Mouse (Mus musculus) G1E (cell line): ENCODE measurements around the gene Clptm1l. TPM values are rescaled to one million over a fixed set of nuclear protein-coding genes. Genes with fewer than 3 reads are reported as not detected.
A peak's percentile ranks its signal among the peaks of the same experiment; 100 is the strongest.

ENCODE experiments used
- ATAC-seq: 2 replicates; pipeline ENCODE4 v1.8.0; 2016; ENCODE audit warnings: mild to moderate bottlenecking; ENCODE audit not compliant: insufficient number of reproducible peaks, poor library complexity, low FRiP score, severe bottlenecking; ENCODE audit errors: extremely low read depth
- DNase-seq: peaks from one replicate; pipeline ENCODE4 v3.0.0; 2012; ENCODE audit warnings: low spot score
- H3K27me3 ChIP-seq: 2 replicates; pipeline ENCODE4 v1.6.1; 2012; ENCODE audit warnings: mild to moderate bottlenecking, low read length, inconsistent platforms; ENCODE audit not compliant: insufficient read depth
- H3K36me3 ChIP-seq: replicated peaks from 2 replicates; pipeline ENCODE3; 2012; ENCODE audit warnings: mild to moderate bottlenecking, inconsistent platforms
- H3K4me1 ChIP-seq: 2 replicates; pipeline ENCODE4 v1.6.1; 2012; ENCODE audit warnings: low read depth, low read length, inconsistent platforms, mixed read lengths; ENCODE audit not compliant: insufficient read depth
- H3K4me3 ChIP-seq: 2 replicates; pipeline ENCODE4 v1.5.1; 2012; ENCODE audit warnings: low read depth, mild to moderate bottlenecking, inconsistent platforms, low read length, moderate library complexity, mixed read lengths
- H3K9me3 ChIP-seq: replicated peaks from 2 replicates; pipeline ENCODE4 v1.6.1; 2012; ENCODE audit warnings: inconsistent platforms
- CTCF ChIP-seq: IDR thresholded peaks from 2 replicates; pipeline ENCODE4 v1.5.1; 2012; ENCODE audit warnings: low read depth, low read length, inconsistent platforms, mixed read lengths
- GATA1 ChIP-seq: IDR thresholded peaks from 2 replicates; pipeline ENCODE4 v1.6.1; 2012; ENCODE audit warnings: borderline replicate concordance, low read length, inconsistent platforms, mixed read lengths
- GATA2 ChIP-seq: IDR thresholded peaks from 2 replicates; pipeline ENCODE4 v1.6.1; 2012; ENCODE audit warnings: low read depth, low read length, inconsistent platforms, borderline replicate concordance
- POLR2AphosphoS5 ChIP-seq: IDR thresholded peaks from 2 replicates; pipeline ENCODE4 v1.6.1; 2012; ENCODE audit warnings: low read depth, low read length, inconsistent platforms; ENCODE audit not compliant: insufficient replicate concordance
- TAL1 ChIP-seq: conservative IDR thresholded peaks from 2 replicates; pipeline ENCODE4 v1.6.1; 2012; ENCODE audit warnings: low read depth, low read length, inconsistent platforms, mixed read lengths
- polyA plus RNA-seq: library from polyadenylated mRNA; stranded (reverse); fragments of >175 nt; gene quantifications from 2 replicates; pipeline ENCODE4 v1.2.3, GENCODE M21; 2012
- total RNA-seq, 2 experiments: library from RNA; stranded (forward) in 1 of 2; stranded (reverse) in 1 of 2; fragments of 200-1000 nt in 1 of 2; fragments of >200 nt in 1 of 2; fragmentation: Nextera tagmentation in 1 of 2; gene quantifications; 2 replicates each; pipeline ENCODE4 v1.2.3; 2014 to 2017

Gene Clptm1l
- total and polyA plus RNA-seq, 3 experiments, result 34.3 to 119 (median 103) TPM

DNA sequence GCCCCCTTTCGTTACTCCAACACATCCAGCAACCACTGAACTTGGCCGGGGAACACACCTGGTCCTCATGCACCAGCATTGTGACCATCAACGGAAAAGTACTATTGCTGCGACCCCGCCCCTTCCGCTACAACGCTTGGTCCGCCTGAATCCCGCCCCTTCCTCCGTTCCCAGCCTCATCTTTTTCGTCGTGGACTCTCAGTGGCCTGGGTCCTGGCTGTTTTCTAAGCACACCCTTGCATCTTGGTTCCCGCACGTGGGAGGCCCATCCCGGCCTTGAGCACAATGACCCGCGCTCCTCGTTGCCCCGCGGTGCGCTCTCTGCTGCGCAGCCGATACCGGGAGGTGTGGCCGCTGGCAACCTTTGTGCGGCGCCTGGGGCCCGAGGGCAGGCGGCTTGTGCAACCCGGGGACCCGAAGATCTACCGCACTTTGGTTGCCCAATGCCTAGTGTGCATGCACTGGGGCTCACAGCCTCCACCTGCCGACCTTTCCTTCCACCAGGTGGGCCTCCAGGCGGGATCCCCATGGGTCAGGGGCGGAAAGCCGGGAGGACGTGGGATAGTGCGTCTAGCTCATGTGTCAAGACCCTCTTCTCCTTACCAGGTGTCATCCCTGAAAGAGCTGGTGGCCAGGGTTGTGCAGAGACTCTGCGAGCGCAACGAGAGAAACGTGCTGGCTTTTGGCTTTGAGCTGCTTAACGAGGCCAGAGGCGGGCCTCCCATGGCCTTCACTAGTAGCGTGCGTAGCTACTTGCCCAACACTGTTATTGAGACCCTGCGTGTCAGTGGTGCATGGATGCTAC is 23.1 kb downstream of the Clptm1l start, which contains the start of gene Tert:
Tert (plus strand) TSS at position 167 of the 805 bp plus-strand sequence.
- peaks cover 9% of the 10 kb centered on the region for H3K36me3 ChIP-seq
- H3K4me1 ChIP-seq, result no peaks in the 10 kb centered on the region
- no peak within 1 kb of the TSS for H3K4me3 ChIP-seq
- ATAC-seq, result no peak
- H3K27me3 ChIP-seq, result peaks cover 8% of the 10 kb centered on the region; the same call in 1 of the 2 replicates
- DNase-seq, result no peak
- TF ChIP-seq GATA1, result no peak
- no peak for TF ChIP-seq CTCF
- no peak for TF ChIP-seq POLR2AphosphoS5
- no peak for TF ChIP-seq TAL1
- no peak for TF ChIP-seq GATA2
- H3K9me3 ChIP-seq, result no peaks in the 10 kb centered on the region

DNA sequence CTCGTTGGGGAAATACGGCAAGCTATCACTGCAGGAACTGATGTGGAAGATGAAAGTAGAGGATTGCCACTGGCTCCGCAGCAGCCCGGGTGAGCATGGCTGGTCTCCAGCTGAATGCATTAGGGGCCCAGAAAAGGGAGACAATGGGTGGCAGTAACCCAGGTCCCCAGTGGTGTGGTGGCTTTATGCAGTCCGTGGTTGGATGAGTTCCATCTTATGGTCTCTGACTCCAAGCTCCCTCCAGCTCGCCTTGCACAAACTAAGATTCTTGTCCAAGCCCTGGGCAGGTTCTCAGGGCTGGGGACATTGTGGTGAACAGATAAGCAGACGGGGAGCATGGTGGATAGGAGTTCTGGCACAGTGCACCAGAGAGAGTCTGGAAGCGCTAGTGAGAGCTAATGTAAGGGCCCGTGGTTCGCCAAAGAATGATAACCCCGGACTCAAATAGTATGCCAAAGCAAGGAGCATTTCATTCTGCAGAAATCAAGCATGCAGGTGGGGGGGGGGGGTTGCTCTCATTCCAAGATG is 24.8 kb downstream of the Clptm1l start:
- peaks cover 8% of the 10 kb centered on the region; the same call in 1 of the 2 replicates for H3K27me3 ChIP-seq
- H3K4me3 ChIP-seq, result no peak overlapping the region
- H3K36me3 ChIP-seq, result no peaks in the 10 kb centered on the region
- no peak for ATAC-seq
- TF ChIP-seq CTCF, result no peak
- TF ChIP-seq POLR2AphosphoS5, result no peak
- TF ChIP-seq TAL1, result no peak
- TF ChIP-seq GATA2, result no peak
- TF ChIP-seq GATA1, result no peak
- no peaks in the 10 kb centered on the region for H3K9me3 ChIP-seq
- no peak for DNase-seq
- H3K4me1 ChIP-seq, result no peaks in the 10 kb centered on the region

GRCm38 (mm10) chr13:73631837-73632236 is 28.0 kb downstream of the Clptm1l start:
- Histone ChIP-seq H3K27me3 (peaks cover 8% of the 10 kb centered on the region; the same call in 1 of the 2 replicates), H3K36me3 (no peaks in the 10 kb centered on the region), H3K9me3 (no peaks in the 10 kb centered on the region), H3K4me1 (no peaks in the 10 kb centered on the region), H3K4me3 (no peak overlapping the region)
- TF ChIP-seq GATA1 (no peak), POLR2AphosphoS5 (no peak)
- no peak for DNase-seq
- ATAC-seq, result no peak

DNA sequence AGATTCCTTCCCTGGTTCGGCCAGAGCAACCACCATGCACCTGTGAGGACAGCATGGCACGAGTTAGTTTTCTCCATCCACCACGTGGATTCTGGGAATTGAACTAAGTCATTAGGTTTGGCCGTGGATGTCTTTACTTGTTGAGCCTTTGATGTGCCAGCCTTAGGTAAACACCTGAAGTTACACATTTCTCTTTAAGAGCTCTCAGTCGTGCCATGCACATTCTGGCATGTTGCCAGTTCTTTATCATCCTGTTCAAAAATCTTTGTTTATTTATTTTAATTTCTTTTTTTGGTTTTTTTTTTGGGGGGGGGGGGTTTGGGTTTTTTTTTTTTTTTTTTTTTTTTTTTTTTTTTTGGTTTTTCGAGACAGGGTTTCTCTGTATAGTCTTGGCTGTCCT is 34.0 kb downstream of the Clptm1l start:
- TF ChIP-seq GATA1 (no peak), GATA2 (no peak), TAL1 (no peak), CTCF (no peak), POLR2AphosphoS5 (no peak)
- no peak for ATAC-seq
- no peaks in the 10 kb centered on the region for H3K27me3 ChIP-seq
- no peak overlapping the region for H3K4me3 ChIP-seq
- H3K4me1 ChIP-seq, result no peaks in the 10 kb centered on the region
- H3K36me3 ChIP-seq, result no peaks in the 10 kb centered on the region
- H3K9me3 ChIP-seq, result no peaks in the 10 kb centered on the region
- DNase-seq, result no peak

DNA sequence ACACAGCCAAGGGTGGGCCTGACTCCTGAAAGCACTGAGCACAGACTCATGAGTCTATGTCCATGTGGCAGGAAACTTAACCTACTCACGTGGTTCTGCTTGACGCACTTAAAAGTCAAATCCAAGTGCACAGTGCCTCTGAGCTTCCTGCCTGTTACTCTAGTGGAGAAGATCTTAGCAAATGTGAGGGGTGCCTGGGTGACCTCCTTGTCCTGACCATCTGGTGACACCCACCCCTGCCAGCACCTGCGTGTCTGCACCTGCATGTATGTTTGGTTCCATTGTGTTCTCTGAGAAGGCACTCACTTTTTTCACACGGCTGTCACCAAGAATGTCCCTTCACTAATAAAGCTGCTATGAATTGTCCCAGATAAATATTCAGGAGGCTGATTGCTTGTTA is 37.5 kb downstream of the Clptm1l start:
- H3K27me3 ChIP-seq, result no peaks in the 10 kb centered on the region
- no peaks in the 10 kb centered on the region for H3K4me1 ChIP-seq
- DNase-seq, result no peak
- TF ChIP-seq POLR2AphosphoS5, result no peak
- TF ChIP-seq TAL1, result no peak
- TF ChIP-seq CTCF, result no peak
- no peak for TF ChIP-seq GATA1
- no peak for TF ChIP-seq GATA2
- H3K36me3 ChIP-seq, result no peaks in the 10 kb centered on the region
- no peak overlapping the region for H3K4me3 ChIP-seq
- no peak for ATAC-seq
- H3K9me3 ChIP-seq, result no peaks in the 10 kb centered on the region

DNA sequence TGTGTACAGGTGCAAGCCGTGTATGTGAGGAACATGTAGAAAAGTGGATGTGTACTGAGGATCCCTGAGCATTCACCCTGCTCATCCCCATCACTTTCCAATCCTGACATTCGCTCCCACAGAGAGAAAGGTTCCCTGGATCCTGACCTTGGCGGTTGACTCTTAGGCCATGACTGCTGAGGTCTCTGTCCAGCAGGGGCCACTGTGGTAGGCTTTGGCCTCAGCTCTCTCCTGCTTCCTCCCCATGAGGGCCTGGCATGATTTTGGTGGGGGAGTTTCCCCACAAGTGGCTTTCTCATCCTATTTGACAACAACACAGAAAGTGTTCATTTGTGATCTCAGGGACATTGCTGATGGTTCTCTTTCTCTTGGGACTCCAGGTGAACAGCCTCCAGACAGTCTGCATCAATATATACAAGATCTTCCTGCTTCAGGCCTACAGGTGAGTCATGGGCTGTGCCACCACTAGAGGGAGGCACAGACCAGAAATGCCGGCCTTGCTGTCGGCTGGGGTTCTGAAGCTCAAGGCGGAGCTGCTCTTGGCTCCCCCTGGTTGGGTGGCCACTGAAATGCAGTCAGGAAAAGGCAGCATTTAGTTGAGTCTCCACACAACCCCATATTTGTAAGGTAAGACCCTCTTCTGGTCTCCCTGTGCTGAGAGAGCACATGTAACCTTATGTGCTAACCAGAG is 42.7 kb downstream of the Clptm1l start:
- ATAC-seq, result peak; percentile 22; the same call in 1 of the 2 replicates

More for the DNA sequence above, 42.7 kb downstream of the Clptm1l start:
- no peaks in the 10 kb centered on the region for H3K27me3 ChIP-seq
- H3K4me3 ChIP-seq, result no peak overlapping the region
- no peak for TF ChIP-seq CTCF
- no peak for TF ChIP-seq TAL1
- TF ChIP-seq GATA2, result no peak
- no peak for TF ChIP-seq GATA1
- no peaks in the 10 kb centered on the region for H3K9me3 ChIP-seq
- no peaks in the 10 kb centered on the region for H3K4me1 ChIP-seq
- no peaks in the 10 kb centered on the region for H3K36me3 ChIP-seq
- DNase-seq, result no peak
